Mouse (Mus musculus) cerebellum, adult 2 months (tissue): ENCODE data around the gene Mosmo. TPM values are rescaled to one million over a fixed set of nuclear protein-coding genes. Genes with fewer than 3 reads are reported as not detected.

Experiments used
- DNase-seq, 2 experiments: peaks; one replicate each; pipeline ENCODE4 v3.0.0; 2021
- H3K27ac ChIP-seq: fragments of 200-500 bp; 2 replicates; pipeline ENCODE4 v1.5.1; 2012; ENCODE audit warnings: low read length, control low read depth, inconsistent platforms; ENCODE audit not compliant: insufficient read depth
- H3K27me3 ChIP-seq: fragments of 200-500 bp; 2 replicates; pipeline ENCODE4 v1.6.1; 2012; ENCODE audit warnings: inconsistent platforms, mild to moderate bottlenecking, low read length, moderate library complexity; ENCODE audit not compliant: control insufficient read depth, insufficient read depth
- H3K4me1 ChIP-seq: fragments of 200-500 bp; 2 replicates; pipeline ENCODE4 v1.6.1; 2011; ENCODE audit warnings: low read length; ENCODE audit not compliant: control insufficient read depth, insufficient read depth
- H3K4me3 ChIP-seq: fragments of 200-500 bp; replicated peaks from 2 replicates; pipeline ENCODE3; 2011; ENCODE audit warnings: mild to moderate bottlenecking, low read depth, low read length, control low read depth; ENCODE audit not compliant: insufficient read depth
- CTCF ChIP-seq: fragments of 200-500 bp; IDR thresholded peaks from 2 replicates; pipeline ENCODE4 v1.5.1; 2011; ENCODE audit warnings: low read depth, mild to moderate bottlenecking, control low read depth, low read length, moderate library complexity, borderline replicate concordance; ENCODE audit not compliant: insufficient read depth
- POLR2A ChIP-seq: fragments of 200-500 bp; IDR thresholded peaks from 2 replicates; pipeline ENCODE4 v1.6.1; 2011; ENCODE audit warnings: low read length, control low read depth, borderline replicate concordance; ENCODE audit not compliant: insufficient read depth
- WGBS: fragments of 180-500 bp; shearing (Covaris S2); methylation state at CpG from one replicate; pipeline ENCODE4 v1.1.7; 2018; 5-methylcytosine and 5-hydroxymethylcytosine counted together
- polyA plus RNA-seq: library from polyadenylated mRNA; depleted of rRNA; stranded (reverse); fragments of >200 nt; gene quantifications from 2 replicates; pipeline ENCODE4 v1.2.3, GENCODE M21; 2012; rRNA removed

The Mosmo gene
- 31.1 and 32.1 TPM in 2 replicates for polyA plus RNA-seq

- H3K4me1 ChIP-seq = no peaks in the 10 kb centered on the region; the same call in 1 of the 2 replicates
- peak within 1 kb of the TSS; percentile 75 for H3K4me3 ChIP-seq
- TF ChIP-seq CTCF (no peak), POLR2A (peak; percentile 60; the same call in 1 of the 2 replicates)
- peak; percentile 71 to 77 for DNase-seq
- peak within 1 kb of the TSS; percentile 16; the same call in 1 of the 2 replicates for H3K27ac ChIP-seq
- H3K27me3 ChIP-seq = no peaks in the 10 kb centered on the region
- 1% methylated on average over 44 of the region's 44 CpGs for WGBS
Measured at GRCm38 (mm10) chr7:120677001-120677643, at the start of gene Mosmo. Gene Mosmo, plus strand, starts transcription at chr7:120677618.

DNA sequence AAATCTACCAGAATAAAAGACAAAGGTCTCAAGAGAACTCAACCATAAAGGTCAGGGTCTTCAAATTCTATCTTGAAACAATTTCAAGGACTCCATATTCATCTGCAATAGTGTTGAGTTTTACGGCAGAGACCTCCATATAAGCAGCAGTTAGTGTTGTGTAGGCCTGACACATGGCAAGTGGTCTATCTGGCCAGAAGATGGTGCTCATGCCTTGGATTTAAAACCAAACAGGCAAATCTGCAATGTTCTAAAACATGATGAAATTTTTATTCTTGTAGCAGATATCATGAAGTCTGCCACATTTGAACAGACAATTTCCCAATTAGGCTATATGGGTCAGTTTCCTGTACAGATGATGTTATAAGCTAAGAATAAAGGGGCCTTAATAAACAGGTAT, 44.9 kb upstream of the Mosmo start:
- Histone ChIP-seq H3K27me3 (no peaks in the 10 kb centered on the region), H3K27ac (no peak overlapping the region), H3K4me1 (peaks cover 3% of the 10 kb centered on the region; the same call in 1 of the 2 replicates), H3K4me3 (no peak overlapping the region)
- TF ChIP-seq POLR2A = no peak
- TF ChIP-seq CTCF = no peak
- WGBS = 60% methylated on average over 1 of the region's 1 CpGs
- no peak for DNase-seq

GRCm38 (mm10) chr7:120634301-120634700, 43.1 kb upstream of the Mosmo start:
- Histone ChIP-seq H3K27ac (no peak overlapping the region), H3K27me3 (no peaks in the 10 kb centered on the region), H3K4me1 (peaks cover 3% of the 10 kb centered on the region; the same call in 1 of the 2 replicates), H3K4me3 (peak overlapping the region; percentile 88)
- TF ChIP-seq CTCF (no peak), POLR2A (no peak)
- no peak for DNase-seq
- 3% methylated on average over 9 of the region's 9 CpGs for WGBS

DNA sequence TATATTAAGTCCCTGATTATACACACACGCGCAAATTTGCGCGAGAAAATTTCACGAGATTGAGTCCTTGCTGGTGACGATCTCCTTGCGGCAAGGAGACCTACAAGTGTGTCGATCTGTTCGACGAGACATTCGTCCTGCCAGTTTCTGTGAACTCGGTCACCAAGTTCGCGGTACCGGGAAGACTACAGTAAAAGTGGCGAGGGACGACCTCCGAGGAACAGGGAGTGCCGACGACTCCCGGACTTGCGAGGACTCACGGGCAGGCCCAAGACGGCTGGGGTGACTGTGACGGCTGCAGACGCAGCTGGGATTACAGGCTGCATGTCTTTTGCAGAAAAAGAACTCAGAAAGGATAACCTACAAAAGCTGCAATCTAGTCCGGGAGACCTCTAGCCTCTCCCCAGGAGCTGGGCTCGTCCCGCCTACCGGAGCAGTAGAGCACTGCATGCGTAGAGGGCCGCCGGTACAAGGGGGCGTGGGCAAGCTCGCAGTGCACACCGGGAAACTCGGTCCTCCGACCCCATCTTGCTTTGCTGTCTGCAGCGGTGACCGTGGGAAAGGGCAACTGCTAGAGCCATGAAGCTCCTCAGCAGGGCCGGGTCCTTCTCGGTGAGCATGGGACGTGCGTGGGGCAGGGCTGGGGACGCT, 42.6 kb upstream of the Mosmo start, which contains the start of gene Uqcrc2:
Gene Uqcrc2, plus strand, starts transcription at position 466 of the 651 bp plus-strand sequence.
- under 1% methylated on average over 45 of the region's 45 CpGs for WGBS
- H3K27ac ChIP-seq = peak within 1 kb of the TSS; percentile 93
- TF ChIP-seq POLR2A (peak; percentile 88), CTCF (peak; percentile 52; the same call in 1 of the 2 replicates)
- H3K4me3 ChIP-seq = peak within 1 kb of the TSS; percentile 88
- DNase-seq = peak; percentile 87 to 88
- peaks cover 3% of the 10 kb centered on the region; the same call in 1 of the 2 replicates for H3K4me1 ChIP-seq
- no peaks in the 10 kb centered on the region for H3K27me3 ChIP-seq

DNA sequence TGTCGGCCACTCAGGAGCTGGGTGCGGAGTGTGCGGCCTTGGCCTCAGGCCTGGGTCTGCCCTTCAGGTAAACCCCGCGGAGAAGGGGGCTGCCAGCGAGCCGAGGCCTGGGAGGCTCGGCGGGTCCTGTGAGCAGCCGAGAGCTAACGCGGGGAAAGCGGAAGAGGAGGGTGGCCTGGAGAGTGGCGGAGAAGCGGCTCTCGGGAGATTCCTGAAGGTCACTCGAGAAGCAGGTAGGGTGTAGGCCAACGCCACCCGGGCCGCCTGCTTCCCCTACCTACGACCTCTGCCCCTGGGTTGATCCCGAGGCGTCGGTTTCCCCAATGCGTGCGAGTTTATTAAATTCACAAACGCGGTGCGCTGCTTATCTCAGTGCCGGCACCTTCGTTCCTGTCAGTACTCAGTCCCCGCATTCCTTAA, 42.0 kb upstream of the Mosmo start:
- TF ChIP-seq CTCF (no peak), POLR2A (no peak)
- no peak for DNase-seq
- H3K27me3 ChIP-seq = no peaks in the 10 kb centered on the region
- H3K27ac ChIP-seq = peak overlapping the region; percentile 92
- peak overlapping the region; percentile 88 for H3K4me3 ChIP-seq
- peaks cover 3% of the 10 kb centered on the region; the same call in 1 of the 2 replicates for H3K4me1 ChIP-seq
- 0% methylated on average over 32 of the region's 32 CpGs for WGBS

GRCm38 (mm10) chr7:120635821-120636220, 41.6 kb upstream of the Mosmo start:
- under 1% methylated on average over 11 of the region's 11 CpGs for WGBS
- Histone ChIP-seq H3K4me3 (peak overlapping the region; percentile 88), H3K4me1 (peaks cover 3% of the 10 kb centered on the region; the same call in 1 of the 2 replicates), H3K27me3 (no peaks in the 10 kb centered on the region), H3K27ac (no peak overlapping the region; the same call in 1 of the 2 replicates)
- no peak for DNase-seq
- TF ChIP-seq POLR2A = no peak
- no peak for TF ChIP-seq CTCF

- 74% methylated on average over 4 of the region's 4 CpGs for WGBS
- Histone ChIP-seq H3K27me3 (no peaks in the 10 kb centered on the region), H3K27ac (no peak overlapping the region), H3K4me1 (no peaks in the 10 kb centered on the region), H3K4me3 (no peak overlapping the region)
- TF ChIP-seq CTCF (no peak), POLR2A (no peak)
- no peak for DNase-seq
Measured at GRCm38 (mm10) chr7:120643217-120643616, 34.2 kb upstream of the Mosmo start.
